Mouse (Mus musculus) myocyte (in vitro differentiated cells): Measurements from ENCODE around the gene Ppp6r3. TPM values are rescaled to one million over a fixed set of nuclear protein-coding genes. Genes with fewer than 3 reads are reported as not detected.

Source experiments
- H3K27me3 ChIP-seq: one replicate; pipeline ENCODE4 v1.6.1; 2011; ENCODE audit not compliant: control insufficient read depth, insufficient read depth, insufficient read length
- H3K36me3 ChIP-seq: one replicate; pipeline ENCODE4 v1.6.1; 2011; ENCODE audit not compliant: control insufficient read depth, insufficient read depth
- H3K4me2 ChIP-seq: one replicate; pipeline ENCODE4 v1.6.1; 2011; ENCODE audit warnings: low read depth, control low read depth
- H3K4me3 ChIP-seq: one replicate; pipeline ENCODE4 v1.5.1; 2011; ENCODE audit warnings: mild to moderate bottlenecking, control low read depth, moderate library complexity
- H3K79me2 ChIP-seq: one replicate; pipeline ENCODE4 v1.6.1; 2011; ENCODE audit not compliant: control insufficient read depth, insufficient read depth
- H3ac ChIP-seq: one replicate; pipeline ENCODE4 v1.6.1; 2011; ENCODE audit not compliant: control insufficient read depth, insufficient read length
- CEBPB ChIP-seq: IDR thresholded peaks from 2 replicates; pipeline ENCODE4 v1.6.1; 2011; ENCODE audit warnings: mild to moderate bottlenecking, moderate library complexity; ENCODE audit not compliant: poor library complexity, insufficient read depth, severe bottlenecking
- E2F4 ChIP-seq: IDR thresholded peaks from one replicate; pipeline ENCODE4 v1.6.1; 2011; ENCODE audit warnings: mild to moderate bottlenecking, control low read depth, moderate library complexity; ENCODE audit not compliant: insufficient read depth
- MAX ChIP-seq: IDR thresholded peaks from one replicate; pipeline ENCODE4 v1.6.1; 2011; ENCODE audit warnings: low read depth, mild to moderate bottlenecking, control low read depth
- MYOD1 ChIP-seq, 3 experiments: IDR thresholded peaks; one replicate each; pipeline ENCODE4 v1.6.1; 2011; ENCODE audit warnings: control low read depth in 2 of 3, low read depth in 2 of 3, mild to moderate bottlenecking in 2 of 3, moderate library complexity in 1 of 3; ENCODE audit not compliant: insufficient read length in 2 of 3, control insufficient read depth in 1 of 3
- MYOG ChIP-seq, 3 experiments: IDR thresholded peaks; one replicate each; pipeline ENCODE4 v1.6.1; 2011; ENCODE audit warnings: control low read depth in 2 of 3, low read depth in 2 of 3, mild to moderate bottlenecking in 2 of 3; ENCODE audit not compliant: insufficient read length in 2 of 3, control insufficient read depth in 1 of 3, insufficient read depth in 1 of 3
- POLR2A ChIP-seq: IDR thresholded peaks from one replicate; pipeline ENCODE4 v1.6.1; 2011; ENCODE audit warnings: low read depth, mild to moderate bottlenecking, control low read depth, moderate library complexity; ENCODE audit not compliant: insufficient read length
- POLR2AphosphoS2 ChIP-seq: IDR thresholded peaks from one replicate; pipeline ENCODE4 v1.6.1; 2011; ENCODE audit warnings: low read depth, control low read depth; ENCODE audit not compliant: insufficient read length
- REST ChIP-seq: IDR thresholded peaks from one replicate; pipeline ENCODE4 v1.6.1; 2011; ENCODE audit warnings: mild to moderate bottlenecking, control low read depth, moderate library complexity; ENCODE audit not compliant: insufficient read depth, insufficient read length
- SRF ChIP-seq: IDR thresholded peaks from one replicate; pipeline ENCODE4 v1.6.1; 2011; ENCODE audit warnings: low read depth; ENCODE audit not compliant: control insufficient read depth, insufficient read length
- TCF12 ChIP-seq: IDR thresholded peaks from one replicate; pipeline ENCODE4 v1.6.1; 2011; ENCODE audit warnings: mild to moderate bottlenecking, control low read depth; ENCODE audit not compliant: poor library complexity, insufficient read depth, severe bottlenecking
- TCF3 ChIP-seq: IDR thresholded peaks from one replicate; pipeline ENCODE4 v1.6.1; 2011; ENCODE audit warnings: low read depth, control low read depth; ENCODE audit not compliant: insufficient read length
- USF1 ChIP-seq: IDR thresholded peaks from one replicate; pipeline ENCODE4 v1.6.1; 2011; ENCODE audit warnings: low read depth, mild to moderate bottlenecking, control low read depth, moderate library complexity
- polyA plus RNA-seq: library from polyadenylated mRNA; unstranded; fragments of >200 nt; fragmentation: generic; extraction: Trizol; gene quantifications from one replicate; pipeline ENCODE4 v1.2.1, GENCODE M21; 2012; ENCODE audit warnings: missing spikeins

Ppp6r3 gene
- polyA plus RNA-seq, 1 experiment = 20.2 TPM

DNA sequence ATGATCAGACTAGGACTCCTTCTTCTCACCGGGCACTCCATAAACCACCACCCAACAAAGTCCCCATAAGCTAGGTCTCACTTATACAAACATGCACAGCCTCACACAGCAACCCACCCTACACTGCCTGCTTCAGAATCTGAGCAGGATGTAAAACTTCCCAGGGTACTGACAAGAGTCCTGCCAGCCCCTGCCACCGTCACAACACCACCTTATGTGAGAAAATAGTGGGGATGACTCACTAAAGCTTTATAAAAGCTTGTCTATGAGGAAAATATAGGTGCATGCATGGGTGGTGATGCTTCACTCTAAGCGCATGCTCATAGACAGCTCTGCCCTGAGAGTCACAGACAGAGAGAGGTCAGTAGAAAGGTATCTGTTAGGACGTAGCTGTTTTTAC lies 85.7 kb downstream of the Ppp6r3 start:
- no peak overlapping the region for H3K4me3 ChIP-seq
- TF ChIP-seq MAX (no peak), TCF12 (no peak)
- H3K27me3 ChIP-seq = no peaks in the 10 kb centered on the region

DNA sequence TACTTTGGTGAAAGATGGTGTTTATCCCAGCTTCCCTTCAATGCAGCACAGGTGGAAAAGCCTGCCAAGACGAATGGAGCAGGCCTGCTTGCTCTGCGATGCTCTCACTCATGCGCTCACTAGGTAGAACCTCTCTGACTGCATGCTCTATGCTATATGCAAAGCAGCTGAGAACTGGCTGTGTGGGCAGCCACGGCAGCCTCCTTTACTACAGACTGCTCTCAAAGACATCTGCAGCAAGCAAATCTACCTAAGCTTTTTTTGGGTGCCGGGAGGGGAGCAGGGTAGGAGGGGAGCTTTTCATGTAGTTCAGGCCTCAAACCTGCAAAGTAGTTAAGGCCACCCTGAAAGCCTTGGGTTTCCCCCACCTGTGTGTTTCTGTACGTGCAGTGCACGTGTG lies 92.7 kb downstream of the Ppp6r3 start:
- TF ChIP-seq CEBPB (no peak), TCF12 (no peak)
- Histone ChIP-seq H3K36me3 (peaks cover 55% of the 10 kb centered on the region), H3K27me3 (no peaks in the 10 kb centered on the region), H3K4me2 (no peak overlapping the region), H3K79me2 (no peaks in the 10 kb centered on the region), H3ac (no peak overlapping the region), H3K4me3 (no peak overlapping the region)

More for the DNA sequence above, 85.7 kb downstream of the Ppp6r3 start:
- no peak overlapping the region for H3K4me2 ChIP-seq
- no peak overlapping the region for H3ac ChIP-seq
- no peaks in the 10 kb centered on the region for H3K79me2 ChIP-seq
- peaks cover 68% of the 10 kb centered on the region for H3K36me3 ChIP-seq

DNA sequence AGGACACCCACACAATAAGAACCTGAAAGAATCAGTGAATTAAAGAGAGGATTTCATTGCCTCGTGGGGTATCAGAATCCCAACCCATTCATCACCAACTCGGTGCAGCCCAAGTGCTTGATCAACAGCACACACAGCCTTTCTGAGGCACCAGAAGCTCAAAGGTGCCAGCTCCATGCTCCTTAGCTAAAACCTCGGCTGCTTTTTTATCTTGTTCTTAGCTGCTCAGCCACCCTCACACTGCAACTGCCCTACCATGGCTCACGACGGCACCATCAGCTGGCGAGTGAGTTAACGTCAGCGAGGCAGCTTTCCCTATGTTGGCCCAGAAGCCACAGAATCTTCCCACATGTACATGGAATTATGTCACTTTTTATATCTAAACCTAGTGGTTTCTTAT lies 95.4 kb downstream of the Ppp6r3 start:
- H3K4me2 ChIP-seq = no peak overlapping the region
- H3K27me3 ChIP-seq = no peaks in the 10 kb centered on the region
- no peak for TF ChIP-seq MYOG (IDR thresholded peaks at IDR 0.05; ENCODE audit: control insufficient read depth in 1 of 3, insufficient read depth in 1 of 3, insufficient read length in 2 of 3, low read depth in 2 of 3)
- no peak for TF ChIP-seq POLR2AphosphoS2
- TF ChIP-seq REST = no peak
- H3K36me3 ChIP-seq = peaks cover 57% of the 10 kb centered on the region
- H3ac ChIP-seq = no peak overlapping the region
- H3K4me3 ChIP-seq = no peak overlapping the region
- H3K79me2 ChIP-seq = no peaks in the 10 kb centered on the region

- TF ChIP-seq MYOG (IDR thresholded peaks at IDR 0.05; ENCODE audit: control insufficient read depth in 1 of 3, insufficient read depth in 1 of 3, insufficient read length in 2 of 3, low read depth in 2 of 3) = no peak
- TF ChIP-seq MAX = no peak
- TF ChIP-seq MYOD1 (IDR thresholded peaks at IDR 0.05; ENCODE audit: control insufficient read depth in 1 of 3, insufficient read length in 2 of 3, low read depth in 2 of 3) = no peak
- TF ChIP-seq POLR2A = no peak
- TF ChIP-seq SRF = no peak
- no peak for TF ChIP-seq CEBPB
- no peak for TF ChIP-seq POLR2AphosphoS2
- TF ChIP-seq TCF12 = no peak
- no peak for TF ChIP-seq E2F4
- TF ChIP-seq REST = no peak
- no peak for TF ChIP-seq TCF3
- TF ChIP-seq USF1 = no peak
- no peak overlapping the region for H3K4me2 ChIP-seq
- H3K79me2 ChIP-seq = no peaks in the 10 kb centered on the region
- no peak overlapping the region for H3ac ChIP-seq
- H3K4me3 ChIP-seq = no peak overlapping the region
- H3K27me3 ChIP-seq = no peaks in the 10 kb centered on the region
- peaks cover 57% of the 10 kb centered on the region for H3K36me3 ChIP-seq
Observed at GRCm38 (mm10) chr19:3476996-3477395, 98.6 kb downstream of the Ppp6r3 start.

DNA sequence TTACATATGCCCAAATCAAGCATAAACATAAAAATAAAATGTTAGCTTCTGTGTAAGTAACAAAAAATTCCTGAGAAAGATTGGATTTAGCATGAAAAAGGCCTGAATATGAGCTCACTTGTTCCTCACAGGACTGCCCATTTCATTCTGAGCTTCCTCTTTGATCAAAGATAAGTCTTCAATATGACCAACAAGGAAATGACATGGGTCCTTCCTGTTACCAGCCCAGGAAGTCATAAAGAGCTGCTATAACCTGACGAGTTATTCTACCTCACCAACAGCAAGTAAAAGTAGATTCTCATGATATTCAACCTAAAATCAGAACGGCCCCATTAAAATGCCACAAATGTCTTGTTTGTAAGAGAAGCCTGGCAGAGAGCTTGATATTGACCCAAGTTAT lies 104.3 kb downstream of the Ppp6r3 start:
- TF ChIP-seq REST (no peak), CEBPB (no peak), POLR2AphosphoS2 (no peak), MAX (no peak), E2F4 (no peak), TCF3 (no peak), SRF (no peak), USF1 (no peak), MYOD1 (IDR thresholded peaks at IDR 0.05; ENCODE audit: control insufficient read depth in 1 of 3, insufficient read length in 2 of 3, low read depth in 2 of 3) (no peak), TCF12 (no peak), MYOG (IDR thresholded peaks at IDR 0.05; ENCODE audit: control insufficient read depth in 1 of 3, insufficient read depth in 1 of 3, insufficient read length in 2 of 3, low read depth in 2 of 3) (no peak), POLR2A (no peak)
- no peak overlapping the region for H3ac ChIP-seq
- peaks cover 74% of the 10 kb centered on the region for H3K36me3 ChIP-seq

GRCm38 (mm10) chr19:3467574-3467973 lies 108.0 kb downstream of the Ppp6r3 start:
- Histone ChIP-seq H3K36me3 (peaks cover 74% of the 10 kb centered on the region), H3K27me3 (no peaks in the 10 kb centered on the region), H3ac (no peak overlapping the region), H3K4me3 (no peak overlapping the region), H3K79me2 (no peaks in the 10 kb centered on the region), H3K4me2 (no peak overlapping the region)
- TF ChIP-seq USF1 (no peak), E2F4 (no peak), POLR2A (no peak), TCF12 (no peak), MAX (no peak), POLR2AphosphoS2 (no peak), SRF (no peak), MYOG (IDR thresholded peaks at IDR 0.05; ENCODE audit: control insufficient read depth in 1 of 3, insufficient read depth in 1 of 3, insufficient read length in 2 of 3, low read depth in 2 of 3) (no peak), CEBPB (no peak), TCF3 (no peak), REST (no peak), MYOD1 (IDR thresholded peaks at IDR 0.05; ENCODE audit: control insufficient read depth in 1 of 3, insufficient read length in 2 of 3, low read depth in 2 of 3) (no peak)

More for the DNA sequence above, 104.3 kb downstream of the Ppp6r3 start:
- H3K4me2 ChIP-seq = no peak overlapping the region
- H3K27me3 ChIP-seq = no peaks in the 10 kb centered on the region
- no peak overlapping the region for H3K4me3 ChIP-seq
- no peaks in the 10 kb centered on the region for H3K79me2 ChIP-seq
